Comparison of ENCODE assay signal across 8 mouse cellular contexts in genomic region chr11:24076821-24077730, GRCm38 (mm10). TPM values are rescaled to one million over a fixed set of nuclear protein-coding genes. Genes with fewer than 3 reads are reported as not detected.
DNase-seq lines count a peak whose midpoint lies in the region; ATAC-seq and TF ChIP-seq lines count a peak whose summit lies in the region.

No protein-coding gene starts in this region.

- peak; percentile 53 for DNase-seq in kidney, adult 18-20 months
- DNase-seq in kidney, adult 11 months = no peak
- DNase-seq in kidney, postnatal 0 days (ENCODE audit: low spot score) = peak; percentile 51
- DNase-seq in lung, postnatal 4 days = peak; percentile 73 to 77
- DNase-seq in ovary, postnatal 36 days (ENCODE audit: low spot score) = peak; percentile 69
- DNase-seq in MN1 (ENCODE audit: low spot score) = no peak

- no peaks in the 10 kb centered on the region for H3K4me1 ChIP-seq in cortical plate, adult 2 months (ENCODE audit: control insufficient read depth, insufficient read depth, low read length)
- peaks cover 11% of the 10 kb centered on the region; the same call in 1 of the 2 replicates for H3K4me1 ChIP-seq in heart, embryonic 11.5 days (ENCODE audit: control insufficient read depth, insufficient read depth, low read length)
- H3K4me1 ChIP-seq in kidney, postnatal 0 days (replicated peaks; ENCODE audit: insufficient read depth, low read length) = peaks cover 19% of the 10 kb centered on the region

- H3K4me2 ChIP-seq in heart, embryonic 11.5 days = peak overlapping the region; percentile 100
- H3K4me2 ChIP-seq in kidney, postnatal 0 days (ENCODE audit: low read length) = peak overlapping the region; percentile 95

- TF ChIP-seq POLR2A in cortical plate, adult 2 months (IDR thresholded peaks at IDR 0.05; ENCODE audit: extremely low read depth, insufficient read depth, low read length) = no peak

- H3K36me3 ChIP-seq in heart, embryonic 11.5 days (ENCODE audit: control insufficient read depth, insufficient read depth, low read length) = no peaks in the 10 kb centered on the region
- no peaks in the 10 kb centered on the region for H3K36me3 ChIP-seq in kidney, postnatal 0 days (ENCODE audit: insufficient read depth, low read length)

- TF ChIP-seq CTCF in cortical plate, adult 2 months (IDR thresholded peaks at IDR 0.05; ENCODE audit: extremely low read depth, insufficient read depth, low read length) = no peak
- TF ChIP-seq CTCF in kidney, postnatal 0 days (IDR thresholded peaks at IDR 0.05; ENCODE audit: low read depth) = peak; percentile 30; the same call in 1 of the 2 replicates

- WGBS in heart, embryonic 11.5 days (ENCODE audit: insufficient replicate concordance) = under 1% methylated on average over 59 of the region's 59 CpGs
- 1% methylated on average over 55 of the region's 59 CpGs for WGBS in kidney, postnatal 0 days

- peak overlapping the region; percentile 69 for H3K27ac ChIP-seq in cortical plate, adult 2 months (ENCODE audit: insufficient read depth, low read length)
- H3K27ac ChIP-seq in heart, embryonic 11.5 days (ENCODE audit: low read depth, low read length) = peak overlapping the region; percentile 90
- no peak overlapping the region for H3K27ac ChIP-seq in kidney, postnatal 0 days

- H3K9me3 ChIP-seq in heart, embryonic 11.5 days (replicated peaks; ENCODE audit: control insufficient read depth, low read length) = no peaks in the 10 kb centered on the region
- H3K9me3 ChIP-seq in kidney, postnatal 0 days (replicated peaks; ENCODE audit: low read length) = no peaks in the 10 kb centered on the region

- peak overlapping the region; percentile 72 for H3K9ac ChIP-seq in heart, embryonic 11.5 days (ENCODE audit: low read depth, low read length)
- peak overlapping the region; percentile 28; the same call in 1 of the 2 replicates for H3K9ac ChIP-seq in kidney, postnatal 0 days (ENCODE audit: low read depth, low read length)

- peak; percentile 45 for ATAC-seq in heart, embryonic 11.5 days (replicated peaks; ENCODE audit: insufficient number of reproducible peaks, low FRiP score, low TSS enrichment)
- ATAC-seq in kidney, postnatal 0 days (replicated peaks; ENCODE audit: low FRiP score, low read depth) = peak; percentile 35

- H3K27me3 ChIP-seq in heart, embryonic 11.5 days (ENCODE audit: control insufficient read depth, insufficient read depth, low read length) = peaks cover 23% of the 10 kb centered on the region
- H3K27me3 ChIP-seq in kidney, postnatal 0 days (ENCODE audit: insufficient read depth, low read length) = peaks cover 54% of the 10 kb centered on the region

- H3K4me3 ChIP-seq in cortical plate, adult 2 months (ENCODE audit: insufficient read depth, low read length) = peak overlapping the region; percentile 89
- H3K4me3 ChIP-seq in heart, embryonic 11.5 days (ENCODE audit: low read depth, low read length) = peak overlapping the region; percentile 74
- H3K4me3 ChIP-seq in kidney, postnatal 0 days (replicated peaks; ENCODE audit: low read depth, low read length) = peak overlapping the region; percentile 58

RNA-seq across cellular contexts. Expression of gene Bcl11a, which starts 0.8 kb away (rescaled TPM):
- 62.8 and 64.1 TPM in 2 replicates for polyA plus RNA-seq in cortical plate, adult 2 months (2012; rRNA removed)
- polyA plus RNA-seq in heart, embryonic 11.5 days (2014; fragmentation: Nextera tagmentation; extraction: Ambion mirVana) = 19.1 and 21.7 TPM in 2 replicates
- 0.95 and 1.3 TPM in 2 replicates for polyA plus RNA-seq in kidney, postnatal 0 days (2015; fragmentation: Nextera tagmentation; extraction: Ambion mirVana)

RNA-seq across cellular contexts. Expression of gene A830031A19Rik, which starts 2.2 kb away (rescaled TPM):
- polyA plus RNA-seq in cortical plate, adult 2 months (2012; rRNA removed) = 1.2 and 1.6 TPM in 2 replicates
- not detected in 2 replicates for polyA plus RNA-seq in heart, embryonic 11.5 days (2014; fragmentation: Nextera tagmentation; extraction: Ambion mirVana)
- not detected in 2 replicates for polyA plus RNA-seq in kidney, postnatal 0 days (2015; fragmentation: Nextera tagmentation; extraction: Ambion mirVana)

Comparison
In these comparisons a context has a peak if more than half of its experiments do, and no peak if none do; other contexts are left out.
1. DNase-seq: peak in kidney, adult 18-20 months (single experiment), kidney, postnatal 0 days (single experiment), lung, postnatal 4 days (2 of 2) and ovary, postnatal 36 days (single experiment); none in kidney, adult 11 months (single experiment) and MN1 (single experiment).
2. Peak in every context shown above with its lines, with median percentiles within 50 percentile points of each other: H3K4me3 ChIP-seq.